Mouse (Mus musculus): ENCODE data around the gene Cckbr.

DNA sequence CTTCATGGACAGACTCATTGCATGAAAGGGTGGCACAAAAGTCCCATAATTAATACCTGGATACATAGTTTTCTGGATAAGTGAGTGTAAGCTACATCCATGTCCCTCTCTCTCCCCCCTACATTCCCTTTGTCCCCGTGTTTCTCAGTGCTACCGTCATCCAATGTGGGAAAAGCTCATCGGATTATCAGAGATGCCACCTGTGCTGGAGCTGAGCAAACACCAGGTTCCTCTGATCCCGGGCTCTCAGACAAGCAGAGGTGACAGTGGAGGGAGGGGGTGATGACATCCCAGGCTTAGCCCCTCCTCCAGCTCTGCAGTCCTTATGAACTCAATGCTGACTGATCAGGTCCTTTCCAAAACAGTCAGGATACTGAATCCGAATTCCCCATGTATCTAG, 1.2 kb upstream of the Cckbr start:
- no peak for TF ChIP-seq CTCF (conservative IDR thresholded peaks at IDR 0.05; ENCODE audit: low read length)
- TF ChIP-seq NANOG (IDR thresholded peaks at IDR 0.05; ENCODE audit: borderline replicate concordance, low read length): no peak

Measured in E14TG2a.4 (cell line).